8 mouse cellular contexts compared by ENCODE assay signal in genomic region chr7:100005790-100006189, GRCm38 (mm10). TPM values are rescaled to one million over a fixed set of nuclear protein-coding genes. Genes with fewer than 3 reads are reported as not detected.
DNase-seq lines count a peak whose midpoint lies in the region; ATAC-seq and TF ChIP-seq lines count a peak whose summit lies in the region.

Gene Chrdl2, plus strand, starts transcription at chr7:100006172.

- peaks cover 13% of the 10 kb centered on the region for H3K4me1 ChIP-seq in embryonic facial prominence, embryonic 15.5 days
- no peaks in the 10 kb centered on the region for H3K4me1 ChIP-seq in hindbrain, postnatal 0 days (ENCODE audit: insufficient read depth, low read length)
- H3K4me1 ChIP-seq in liver, embryonic 13.5 days (replicated peaks) = peaks cover 3% of the 10 kb centered on the region; the same call in 1 of the 2 replicates

- H3K27ac ChIP-seq in embryonic facial prominence, embryonic 15.5 days (replicated peaks) = no peak within 1 kb of the TSS
- H3K27ac ChIP-seq in hindbrain, postnatal 0 days = no peak within 1 kb of the TSS
- no peak within 1 kb of the TSS for H3K27ac ChIP-seq in liver, embryonic 13.5 days

- 0% methylated on average over 42 of the region's 44 CpGs for WGBS in embryonic facial prominence, embryonic 15.5 days
- 0% methylated on average over 36 of the region's 44 CpGs for WGBS in hindbrain, postnatal 0 days
- 2% methylated on average over 43 of the region's 44 CpGs for WGBS in liver, embryonic 13.5 days (ENCODE audit: insufficient replicate concordance)

- no peaks in the 10 kb centered on the region for H3K9me3 ChIP-seq in embryonic facial prominence, embryonic 15.5 days (replicated peaks)
- H3K9me3 ChIP-seq in hindbrain, postnatal 0 days (ENCODE audit: low read length) = no peaks in the 10 kb centered on the region
- H3K9me3 ChIP-seq in liver, embryonic 13.5 days (replicated peaks) = no peaks in the 10 kb centered on the region

- peak within 1 kb of the TSS; percentile 18; the same call in 1 of the 2 replicates for H3K9ac ChIP-seq in embryonic facial prominence, embryonic 15.5 days
- H3K9ac ChIP-seq in hindbrain, postnatal 0 days (replicated peaks; ENCODE audit: low read length) = peak within 1 kb of the TSS; percentile 49
- H3K9ac ChIP-seq in liver, embryonic 13.5 days = no peak within 1 kb of the TSS

- no peaks in the 10 kb centered on the region for H3K36me3 ChIP-seq in embryonic facial prominence, embryonic 15.5 days
- no peaks in the 10 kb centered on the region for H3K36me3 ChIP-seq in hindbrain, postnatal 0 days (ENCODE audit: insufficient read depth, low read length)
- no peaks in the 10 kb centered on the region for H3K36me3 ChIP-seq in liver, embryonic 13.5 days

- peak; percentile 85 for ATAC-seq in embryonic facial prominence, embryonic 15.5 days (ENCODE audit: insufficient number of reproducible peaks, low FRiP score, low TSS enrichment, low read depth)
- ATAC-seq in hindbrain, postnatal 0 days = peak; percentile 90
- ATAC-seq in liver, embryonic 13.5 days (ENCODE audit: low read depth) = no peak
- ATAC-seq in megakaryocyte progenitor cell, adult 5-6 weeks (replicated peaks; ENCODE audit: poor library complexity) = no peak

- peak; percentile 37 for DNase-seq in gastrocnemius, postnatal 10 days
- DNase-seq in gastrocnemius, adult 18-20 months (ENCODE audit: low spot score) = no peak
- DNase-seq in ES-CJ7 (ENCODE audit: low read depth, low spot score) = peak; percentile 36
- peak; percentile 77 for DNase-seq in hindbrain, postnatal 0 days (ENCODE audit: low spot score)
- DNase-seq in liver, embryonic 13.5 days = no peak
- DNase-seq in right cerebral cortex, postnatal 25 days = peak; percentile 36

- H3K4me2 ChIP-seq in embryonic facial prominence, embryonic 15.5 days (replicated peaks) = peak within 1 kb of the TSS; percentile 97
- peak within 1 kb of the TSS; percentile 96 for H3K4me2 ChIP-seq in hindbrain, postnatal 0 days (ENCODE audit: low read depth, low read length)
- H3K4me2 ChIP-seq in liver, embryonic 13.5 days = peak within 1 kb of the TSS; percentile 58

- H3K27me3 ChIP-seq in embryonic facial prominence, embryonic 15.5 days = peaks cover 65% of the 10 kb centered on the region
- H3K27me3 ChIP-seq in hindbrain, postnatal 0 days (ENCODE audit: insufficient read depth, low read length) = peaks cover 36% of the 10 kb centered on the region
- H3K27me3 ChIP-seq in liver, embryonic 13.5 days = peaks cover 78% of the 10 kb centered on the region

- H3K4me3 ChIP-seq in embryonic facial prominence, embryonic 15.5 days (replicated peaks) = peak within 1 kb of the TSS; percentile 51
- H3K4me3 ChIP-seq in hindbrain, postnatal 0 days (ENCODE audit: low read length) = peak within 1 kb of the TSS; percentile 52
- peak within 1 kb of the TSS; percentile 40 for H3K4me3 ChIP-seq in liver, embryonic 13.5 days (replicated peaks)

- no peak for TF ChIP-seq CTCF in hindbrain, postnatal 0 days (IDR thresholded peaks at IDR 0.05; ENCODE audit: low read depth)

RNA-seq across cellular contexts. Expression of gene Chrdl2, which starts in this region (rescaled TPM):
- total RNA-seq in gastrocnemius, postnatal 10 days (2021) = 1 to 10 TPM; 2.5 to 3.3 TPM
- total RNA-seq in gastrocnemius, adult 18-20 months (2021) = 1 to 10 TPM; 1.4 to 1.7 TPM
- polyA plus RNA-seq in embryonic facial prominence, embryonic 15.5 days (2015; fragmentation: Nextera tagmentation; extraction: Ambion mirVana) = 1.8 and 1.9 TPM in 2 replicates
- total RNA-seq in hindbrain, postnatal 0 days (2014; rRNA removed) = 0.43 and 1.8 TPM in 2 replicates
- polyA plus RNA-seq in hindbrain, postnatal 0 days (2015; fragmentation: Nextera tagmentation; extraction: Ambion mirVana) = 1.8 and 2.2 TPM in 2 replicates
- polyA plus RNA-seq in liver, embryonic 13.5 days (2015; fragmentation: Nextera tagmentation; extraction: Ambion mirVana) = not detected in 2 replicates
- not detected in 2 replicates for total RNA-seq in megakaryocyte progenitor cell, adult 5-6 weeks (2015)
- not detected in 2 replicates for total RNA-seq in megakaryocyte progenitor cell, adult 5-6 weeks (2017)

Comparison
In these comparisons a context has a peak if more than half of its experiments do, and no peak if none do; other contexts are left out.
1. DNase-seq: peak in gastrocnemius, postnatal 10 days (single experiment), ES-CJ7 (single experiment), hindbrain, postnatal 0 days (single experiment) and right cerebral cortex, postnatal 25 days (single experiment); none in gastrocnemius, adult 18-20 months (single experiment) and liver, embryonic 13.5 days (single experiment).
2. ATAC-seq: peak in embryonic facial prominence, embryonic 15.5 days (single experiment) and hindbrain, postnatal 0 days (single experiment); none in liver, embryonic 13.5 days (single experiment) and megakaryocyte progenitor cell, adult 5-6 weeks (single experiment).
3. Peak in every context shown above with its lines, with median percentiles within 50 percentile points of each other: H3K4me2 ChIP-seq and H3K4me3 ChIP-seq.